Mouse (Mus musculus): ENCODE results near the gene Paqr5.

Paqr5 gene

DNA sequence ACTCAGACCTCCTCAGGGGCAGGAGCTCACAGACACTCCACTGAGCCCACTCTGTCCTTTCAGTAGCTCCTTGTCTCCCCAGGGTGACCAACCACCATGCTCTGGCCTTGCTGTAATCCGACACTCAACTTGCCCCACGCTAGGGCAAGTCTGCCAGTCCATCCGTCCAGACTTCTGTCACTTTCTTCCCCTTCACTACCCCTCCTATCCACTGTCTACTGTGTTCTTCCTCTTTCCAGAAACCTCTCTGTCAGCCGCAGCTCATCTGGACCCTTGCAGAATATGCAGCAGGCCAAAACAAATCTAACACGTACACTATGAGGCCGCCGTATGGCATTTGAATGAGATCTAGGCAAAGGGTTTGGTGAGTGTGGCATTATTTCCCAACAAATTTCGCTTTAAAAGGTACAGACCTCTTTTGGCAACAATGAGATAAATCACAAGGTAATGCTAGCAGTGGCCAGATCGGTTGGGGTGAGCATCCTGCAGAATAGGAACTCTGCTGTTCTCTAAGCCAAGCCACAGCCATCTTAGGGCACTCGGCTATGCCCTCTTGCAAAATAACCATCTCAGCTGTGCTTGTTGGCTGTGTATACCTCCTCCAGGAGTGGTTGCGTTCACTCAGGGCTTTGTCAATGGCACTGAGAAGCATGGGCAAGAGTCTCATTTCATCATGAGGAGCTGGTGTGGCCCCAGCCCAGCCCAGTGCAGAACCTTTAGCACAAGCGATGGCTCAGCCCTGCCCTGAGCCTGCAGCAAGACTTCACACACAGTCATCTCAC, 13.1 kb downstream of the Paqr5 start:
- DNase-seq (ENCODE audit: low spot score in 2 of 2) = no peak

DNA sequence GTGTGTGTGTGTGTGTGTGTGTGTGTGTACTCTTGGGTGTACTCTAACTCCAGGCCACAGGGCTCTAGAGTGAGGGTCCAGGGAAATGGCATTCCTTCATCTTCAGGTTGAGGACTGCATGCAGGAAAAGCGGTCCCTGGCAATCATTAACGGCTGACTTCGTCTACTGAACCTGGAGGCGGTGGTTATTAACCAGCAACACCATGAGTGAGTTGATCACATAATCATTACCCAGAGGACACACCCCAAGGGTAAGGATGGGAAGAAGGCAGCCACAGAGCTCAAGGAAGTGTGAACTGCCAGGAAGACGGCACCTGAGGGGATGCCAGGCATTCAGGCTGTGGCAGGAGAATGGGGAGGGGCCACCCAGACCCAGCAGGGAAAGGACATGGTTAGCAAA, 18.3 kb downstream of the Paqr5 start:
- DNase-seq (ENCODE audit: low spot score in 2 of 2) = no peak

DNA sequence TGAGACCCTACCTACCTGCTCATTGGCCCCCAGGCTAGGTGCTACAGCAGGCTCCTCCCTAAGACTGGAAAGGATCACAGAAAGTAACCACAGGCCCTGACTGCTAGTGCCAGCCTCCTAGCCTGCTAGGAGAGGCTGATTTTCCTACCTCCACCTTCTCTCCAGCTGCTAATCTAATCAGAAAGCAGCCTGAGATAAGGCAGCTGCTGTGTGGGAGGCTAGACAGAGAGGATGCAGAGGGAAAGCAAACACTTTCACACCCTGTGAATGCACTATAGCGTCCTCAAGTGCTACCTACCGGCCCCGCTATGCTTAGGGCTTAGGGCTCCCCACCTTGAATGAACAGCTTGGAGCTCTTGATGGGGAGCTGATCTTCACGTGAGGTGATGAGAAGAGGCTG, 19.6 kb downstream of the Paqr5 start:
- no peak for DNase-seq (ENCODE audit: low spot score in 2 of 2)

DNA sequence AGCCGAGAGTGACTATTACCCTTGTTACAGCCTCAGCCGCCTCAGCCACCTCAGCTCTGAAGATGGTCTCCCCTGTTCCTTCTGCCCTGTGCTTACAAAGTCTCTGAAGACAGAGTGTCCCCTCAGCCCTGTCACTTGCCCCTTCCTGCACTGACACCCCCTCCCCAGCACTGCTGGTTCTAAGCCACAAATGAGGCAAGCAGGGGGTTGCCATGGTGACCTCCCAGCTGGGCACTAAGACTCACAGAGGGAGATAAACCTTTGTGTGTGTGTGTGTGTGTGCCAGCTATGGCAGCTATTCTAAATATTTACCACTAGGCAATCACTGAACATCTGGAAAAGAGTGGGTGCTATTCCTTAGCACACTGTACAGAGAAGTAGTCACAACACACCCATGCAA, 23.0 kb downstream of the Paqr5 start:
- DNase-seq (ENCODE audit: low spot score in 2 of 2) = no peak

DNA sequence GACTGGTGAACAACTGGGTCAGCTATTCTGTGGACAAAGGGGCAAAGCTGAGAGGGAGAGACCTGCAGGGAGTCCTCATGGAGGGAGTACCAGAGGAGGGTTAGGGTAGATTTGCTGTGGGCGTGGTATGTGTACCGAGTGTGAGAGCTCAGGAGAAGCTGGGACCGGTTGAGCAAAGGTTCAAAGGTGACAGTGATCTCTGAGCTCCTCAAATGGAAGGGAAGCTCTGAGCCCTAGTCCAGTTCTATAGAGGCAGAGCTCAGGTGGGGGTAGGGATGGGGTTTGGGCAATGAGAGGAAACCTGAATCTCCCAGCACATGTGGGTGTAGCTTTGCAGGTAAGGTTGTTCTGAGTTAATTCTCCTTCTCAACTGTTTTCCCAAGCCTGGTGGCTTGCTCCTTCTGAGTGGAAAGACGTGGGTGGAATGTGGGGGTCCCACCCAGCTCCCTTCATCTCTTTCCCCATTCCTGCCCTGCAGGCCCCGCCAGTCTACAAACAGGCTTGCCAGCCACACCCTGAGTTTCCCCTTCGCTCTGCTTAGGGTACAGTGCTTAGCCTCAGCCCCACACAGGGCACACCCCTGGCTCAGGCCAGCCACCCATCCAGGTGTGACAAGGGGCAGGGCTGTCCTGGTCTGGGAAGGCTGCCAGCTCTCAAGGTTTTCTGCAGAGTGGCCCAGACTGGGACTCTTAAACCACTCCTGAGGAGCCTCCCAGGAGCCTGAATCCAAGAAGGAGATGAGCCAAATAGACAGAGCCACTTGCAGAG, 26.8 kb downstream of the Paqr5 start:
- DNase-seq (ENCODE audit: low spot score in 2 of 2) = no peak

DNA sequence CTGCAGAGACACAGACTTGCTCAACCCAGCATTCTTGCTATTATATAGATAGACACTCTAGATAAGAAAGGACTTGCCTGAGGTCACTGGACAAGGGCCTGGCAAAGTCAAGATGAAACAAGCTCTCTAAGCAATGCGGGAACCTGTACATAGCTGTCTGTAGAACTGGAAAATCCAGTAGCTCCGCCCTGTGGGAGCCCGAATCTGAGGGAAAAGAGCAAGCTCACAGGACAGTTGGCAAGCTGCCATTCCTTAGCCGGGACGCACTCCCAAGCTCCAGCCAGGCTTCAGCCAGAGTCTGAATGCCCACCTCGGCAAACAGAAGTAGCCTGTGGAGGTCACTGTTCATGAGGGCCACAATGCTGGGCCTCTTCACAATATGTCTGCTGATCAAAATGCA, 28.8 kb downstream of the Paqr5 start:
- no peak for DNase-seq (ENCODE audit: low spot score in 2 of 2)

DNA sequence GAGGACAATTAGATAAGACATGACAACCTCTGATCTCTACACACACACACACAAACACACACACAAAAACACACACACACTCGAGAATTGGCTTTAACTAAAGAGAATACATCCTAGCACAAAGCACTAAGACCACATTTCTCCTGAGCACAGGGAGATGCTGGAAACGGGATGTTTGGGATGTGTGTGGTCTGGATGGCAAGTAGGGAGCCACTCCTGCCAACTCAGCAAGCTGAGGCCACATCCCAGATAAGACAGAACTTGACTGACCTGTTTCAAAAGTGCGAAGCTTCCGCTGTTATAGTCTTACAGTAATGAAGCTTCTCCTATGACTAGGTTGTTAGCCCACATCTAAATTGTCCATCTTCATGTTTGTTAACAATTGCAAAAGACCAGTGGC, 35.5 kb downstream of the Paqr5 start:
- DNase-seq (ENCODE audit: low spot score in 2 of 2) = no peak

DNA sequence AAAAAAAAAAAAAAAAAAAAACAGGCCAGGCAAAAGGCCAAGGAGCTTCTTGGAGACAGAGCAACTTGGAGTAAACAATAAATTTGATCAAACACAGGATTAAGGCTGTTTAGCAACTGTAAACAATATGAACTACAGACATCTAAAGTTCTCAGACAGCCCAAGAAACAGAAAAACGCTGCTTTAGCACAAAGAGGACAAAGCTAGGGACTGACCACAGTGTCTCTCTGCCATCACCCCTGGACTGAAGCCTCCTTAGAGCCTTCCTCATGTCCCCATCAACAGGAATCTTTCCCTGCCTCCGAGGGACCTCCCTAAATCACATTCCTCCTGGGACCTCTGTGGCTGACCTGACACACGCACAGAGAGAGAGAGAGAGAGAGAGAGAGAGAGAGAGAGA, 35.9 kb downstream of the Paqr5 start:
- DNase-seq (ENCODE audit: low spot score in 2 of 2) = no peak

DNA sequence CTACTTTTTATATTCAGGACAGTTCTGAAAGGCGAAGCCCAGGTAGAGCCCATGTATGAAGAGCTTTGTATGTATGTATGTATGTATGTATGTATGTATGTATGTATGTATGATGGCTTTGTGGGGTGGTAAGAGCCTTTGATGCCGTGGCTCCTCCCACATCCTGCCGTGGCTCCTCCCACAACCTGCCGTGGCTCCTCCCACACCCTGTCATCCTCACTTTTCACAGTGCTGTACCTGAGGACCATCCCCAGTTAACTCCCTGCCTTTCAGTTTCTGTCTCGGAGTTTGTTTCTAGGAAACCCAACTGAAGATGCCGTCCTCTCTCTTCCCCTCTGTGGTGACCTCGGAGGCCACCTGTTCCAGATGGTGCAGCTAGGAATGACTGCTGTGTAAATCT, 40.6 kb downstream of the Paqr5 start:
- DNase-seq (ENCODE audit: low spot score in 2 of 2) = no peak

DNA sequence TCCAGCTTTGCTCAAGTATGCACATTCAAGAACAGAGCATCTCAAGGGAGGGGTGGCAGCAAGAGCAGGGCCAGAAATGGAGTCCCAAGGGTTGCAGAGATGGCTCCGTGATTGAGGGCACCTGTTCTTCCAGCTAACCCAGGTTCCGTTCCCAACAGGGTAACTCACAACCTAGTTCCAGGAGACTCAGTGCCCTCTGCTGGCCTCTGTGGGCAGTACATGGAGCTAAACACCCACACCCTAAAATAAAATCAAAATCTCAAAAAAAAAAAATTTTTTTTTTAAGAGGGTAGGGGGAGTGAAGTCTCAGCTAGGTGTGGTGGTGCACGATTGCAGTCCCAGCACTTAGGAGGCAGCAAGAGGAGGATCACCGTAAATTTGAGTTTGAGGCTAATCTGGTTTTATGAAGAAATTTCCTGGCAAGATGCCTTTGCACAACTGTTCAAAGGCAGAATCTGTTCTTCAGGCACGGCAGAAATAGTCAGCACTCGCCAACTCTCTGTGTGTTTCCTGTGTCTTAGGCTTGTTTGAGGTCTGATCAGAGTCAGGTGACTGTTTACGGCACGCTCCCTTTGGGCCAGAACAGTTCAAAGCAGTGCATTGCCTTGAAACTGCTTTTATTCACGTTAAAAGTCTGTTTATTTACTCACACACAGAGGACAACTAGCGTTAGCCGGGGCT, 41.3 kb downstream of the Paqr5 start:
- peak; percentile 40 to 52 for DNase-seq (ENCODE audit: low spot score in 2 of 2)

DNA sequence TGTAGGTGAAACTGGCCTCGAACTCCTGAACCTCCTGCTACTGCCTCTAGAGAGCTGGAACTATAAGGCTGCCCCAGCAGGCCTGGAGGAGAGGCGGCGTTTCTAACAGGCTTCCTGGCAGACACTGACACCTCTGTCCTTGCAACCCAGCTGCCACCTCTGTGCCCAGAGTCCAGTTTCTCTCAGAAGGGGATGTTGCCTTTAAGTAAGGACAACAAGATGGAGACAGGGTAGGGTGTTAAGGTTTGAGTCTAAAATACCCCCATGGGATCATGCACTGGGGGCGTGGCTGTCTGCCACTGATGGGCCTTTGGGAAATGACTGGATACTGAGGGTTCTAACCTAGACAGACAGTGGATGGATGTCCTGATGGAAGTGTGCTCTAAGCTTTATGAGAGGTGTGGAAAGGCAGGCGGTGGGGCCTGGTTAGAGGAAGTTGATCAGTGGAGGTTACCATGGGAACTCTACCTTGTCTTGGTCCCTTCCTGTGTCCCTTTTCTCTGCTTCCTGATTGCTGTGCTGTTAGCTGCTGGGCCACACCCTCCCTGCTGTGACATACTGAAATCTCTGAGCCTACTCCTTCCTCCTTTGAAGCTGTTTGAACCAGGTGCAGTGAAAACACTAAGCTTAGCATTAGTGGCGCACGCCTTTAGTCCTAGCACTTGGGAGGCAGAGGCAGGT, 43.6 kb downstream of the Paqr5 start:
- peak in 1 of 2 experiments; percentile 13 for DNase-seq (ENCODE audit: low spot score in 2 of 2)

DNA sequence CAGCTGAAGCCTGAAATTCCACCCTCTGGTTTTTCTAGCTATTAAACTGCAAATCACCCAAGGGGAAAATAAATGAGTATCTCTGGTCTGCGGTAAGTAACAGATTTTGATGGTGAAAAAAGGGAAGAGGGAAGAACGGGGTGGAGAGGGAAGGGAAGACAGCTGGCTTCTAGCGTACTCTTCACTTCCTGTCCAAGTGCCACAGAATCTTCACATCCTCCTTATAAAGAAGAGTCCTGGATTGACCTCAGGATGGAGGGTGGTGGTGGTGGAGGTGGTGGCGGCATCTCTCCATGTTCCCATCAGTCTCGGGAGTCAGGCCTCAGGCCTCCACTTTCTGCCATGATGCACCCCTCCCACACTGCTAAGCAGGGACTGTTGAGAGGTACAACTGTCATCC, 44.8 kb downstream of the Paqr5 start:
- no peak for DNase-seq (ENCODE audit: low spot score in 2 of 2)

DNA sequence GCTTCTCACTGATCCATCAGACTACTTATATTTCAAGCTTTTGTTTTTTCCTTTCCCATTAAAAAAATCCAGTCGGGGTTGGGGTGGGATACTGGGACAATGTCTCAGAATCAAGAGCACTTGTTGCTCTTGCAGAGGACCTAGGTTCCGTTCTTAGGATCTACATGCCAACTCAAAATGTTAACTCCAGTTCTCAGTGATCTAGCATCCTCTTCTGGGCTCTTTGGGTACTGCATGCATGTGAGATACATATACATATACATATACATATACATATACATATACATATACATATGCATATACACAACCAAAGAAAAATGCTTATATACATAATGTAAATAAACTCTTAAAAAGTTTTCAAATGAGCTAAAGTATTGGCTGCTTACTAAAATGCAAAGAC, 46.7 kb downstream of the Paqr5 start:
- DNase-seq (ENCODE audit: low spot score in 2 of 2) = no peak

DNA sequence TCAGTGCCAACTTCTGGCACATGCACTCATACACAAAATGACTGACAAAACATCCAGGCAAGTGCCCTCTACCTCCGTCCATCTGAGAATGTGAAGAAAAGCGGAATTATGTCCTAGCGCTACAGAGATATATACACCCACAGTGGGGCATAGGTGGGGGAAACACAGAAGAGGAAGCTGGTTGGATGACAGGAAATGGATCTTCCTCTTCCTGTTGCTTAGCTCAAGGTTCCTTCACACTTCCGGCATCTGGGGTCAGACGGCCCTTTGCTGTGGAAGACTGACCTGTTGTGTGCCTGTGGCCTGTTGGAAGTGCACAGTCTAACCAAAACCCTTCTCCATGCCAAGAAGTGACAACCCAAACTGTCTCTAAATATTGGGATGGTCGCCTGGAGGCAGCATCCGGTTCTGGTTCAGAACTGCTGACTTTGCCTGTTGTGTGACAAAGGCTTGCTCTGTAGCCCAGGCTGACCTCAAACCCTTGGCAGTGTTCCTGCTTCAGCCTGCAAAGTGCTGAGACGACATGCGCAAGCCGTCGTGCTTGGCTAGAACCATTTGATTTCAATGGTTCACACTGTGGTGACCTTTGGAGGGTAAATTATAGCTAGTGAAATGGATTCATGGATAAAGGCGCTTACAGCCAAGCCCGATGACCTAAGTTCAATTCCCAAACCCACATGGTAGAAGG, 49.3 kb downstream of the Paqr5 start:
- no peak for DNase-seq (ENCODE audit: low spot score in 2 of 2)

DNA sequence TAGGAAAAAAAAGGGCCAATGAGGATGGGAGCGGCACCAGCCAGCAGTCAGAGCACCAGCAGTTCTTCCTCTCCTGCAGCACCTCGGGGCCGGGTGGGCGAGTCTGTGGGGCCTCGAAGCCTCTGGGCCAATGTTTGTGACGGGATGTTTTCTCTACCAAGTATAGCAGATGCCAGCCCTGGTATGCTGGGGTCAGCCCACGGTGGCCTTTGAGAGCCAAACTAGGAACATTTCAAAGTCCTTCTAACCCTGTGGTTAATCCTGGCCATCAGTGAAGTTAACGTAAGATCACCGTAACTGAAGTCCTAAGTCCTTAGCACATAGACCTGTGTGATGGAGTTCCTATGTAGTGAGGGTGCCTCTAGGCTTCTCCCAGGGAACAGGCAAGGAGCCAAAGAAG, 54.6 kb downstream of the Paqr5 start:
- no peak for DNase-seq (ENCODE audit: low spot score in 2 of 2)

DNA sequence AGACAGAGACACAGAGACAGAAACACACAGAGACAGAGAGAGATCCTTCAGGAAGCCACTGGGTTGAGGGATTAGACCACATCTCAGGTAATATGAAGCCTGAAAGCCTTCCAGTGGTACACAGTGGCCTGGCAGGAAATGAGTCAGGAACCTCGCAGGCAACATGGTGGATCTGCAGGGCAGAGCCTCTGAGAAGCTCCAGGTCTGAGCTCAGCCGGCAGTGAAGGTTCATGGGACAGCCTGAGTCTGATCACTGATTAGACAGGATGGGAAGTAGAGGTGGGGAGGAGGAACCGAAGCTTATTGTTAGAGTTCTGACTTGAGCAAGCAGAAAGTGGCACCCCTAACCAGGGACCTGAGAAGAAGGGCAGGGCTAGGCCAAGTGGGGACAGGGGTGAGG, 55.6 kb downstream of the Paqr5 start:
- no peak for DNase-seq (ENCODE audit: low spot score in 2 of 2)

DNA sequence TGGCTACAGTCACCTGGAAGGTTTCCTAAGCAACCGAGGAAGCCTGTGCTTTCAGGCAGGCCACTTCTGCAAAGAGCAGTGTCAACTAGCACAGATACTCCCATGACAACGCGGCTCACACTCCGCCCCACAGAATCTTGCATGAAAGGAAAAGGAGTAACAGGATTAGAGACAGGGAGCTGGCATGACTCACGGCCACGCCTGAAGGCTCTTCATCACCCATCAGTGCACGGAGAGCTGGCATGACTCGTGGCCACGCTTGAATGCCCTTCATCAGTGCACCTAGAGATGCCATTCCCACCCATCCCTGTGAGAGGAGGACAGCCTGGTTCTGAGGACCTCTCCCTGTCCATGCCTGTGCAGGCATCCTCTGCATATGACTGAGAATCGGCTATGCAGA, 59.3 kb downstream of the Paqr5 start:
- DNase-seq (ENCODE audit: low spot score in 2 of 2) = no peak

DNA sequence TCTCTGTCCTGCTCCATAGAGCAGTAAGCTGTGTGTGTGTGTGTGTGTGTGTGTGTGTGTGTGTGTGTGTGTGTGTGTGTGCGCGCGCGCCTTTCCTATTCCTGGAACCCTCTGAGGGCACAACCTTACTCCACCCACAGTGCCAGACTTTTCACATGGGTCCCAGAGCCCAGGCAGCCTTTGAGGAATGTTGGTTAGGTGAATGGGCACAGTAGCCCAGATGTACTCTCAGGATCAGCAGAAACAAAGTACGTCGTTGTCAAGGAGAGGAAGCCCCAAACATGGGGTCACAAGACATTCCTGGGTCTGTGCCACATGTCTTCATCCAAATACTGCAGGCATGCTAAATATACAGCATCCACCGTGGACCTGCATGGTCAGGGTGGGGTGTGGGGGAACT, 60.7 kb downstream of the Paqr5 start:
- DNase-seq (ENCODE audit: low spot score in 2 of 2) = no peak

DNA sequence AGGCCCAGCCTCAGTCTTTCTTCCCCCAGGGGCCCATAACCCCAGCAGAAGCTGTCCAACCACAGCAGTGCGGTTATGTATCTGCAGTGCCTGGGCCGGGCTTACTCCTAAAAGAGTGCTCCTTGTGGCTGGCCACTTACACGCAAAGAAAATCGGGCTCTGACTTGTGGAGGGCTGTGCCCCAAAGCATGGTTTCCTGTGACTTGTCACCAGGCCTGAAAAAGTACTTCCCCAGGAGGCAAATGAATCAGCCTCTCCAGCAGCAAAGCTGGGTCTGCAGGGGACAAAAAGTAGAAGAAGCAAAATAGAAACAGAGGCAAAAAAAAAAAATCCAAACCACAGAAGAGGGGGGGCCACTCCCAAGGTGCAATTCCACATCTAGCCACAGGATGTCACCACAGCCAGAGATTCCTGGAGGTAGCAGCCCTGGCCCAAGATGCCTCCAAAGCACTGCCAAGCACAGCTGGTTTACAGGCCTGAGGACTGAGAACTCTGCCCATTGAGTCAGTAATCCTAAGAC, 61.2 kb downstream of the Paqr5 start:
- DNase-seq (ENCODE audit: low spot score in 2 of 2) = peak; percentile 49 to 68

DNA sequence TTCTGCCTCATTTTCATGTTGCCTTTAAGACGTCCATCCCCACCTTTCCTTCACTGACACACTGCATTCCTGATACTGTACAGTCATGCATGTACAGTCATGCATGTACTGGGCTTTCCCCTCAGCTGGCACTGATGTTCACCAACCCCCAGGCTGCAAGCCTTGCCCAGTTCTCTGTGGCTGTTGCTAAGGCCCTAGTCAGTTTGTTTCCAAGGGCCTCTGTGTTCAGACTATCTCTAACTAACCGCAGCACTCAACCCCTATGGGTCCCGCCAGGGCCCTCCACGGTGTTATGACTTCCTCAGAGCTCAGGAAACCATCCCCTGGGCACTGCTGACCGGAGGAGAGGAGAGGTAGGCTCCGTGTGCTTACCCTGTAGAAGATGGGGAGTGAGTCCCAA, 63.3 kb downstream of the Paqr5 start:
- no peak for DNase-seq (ENCODE audit: low spot score in 2 of 2)

DNA sequence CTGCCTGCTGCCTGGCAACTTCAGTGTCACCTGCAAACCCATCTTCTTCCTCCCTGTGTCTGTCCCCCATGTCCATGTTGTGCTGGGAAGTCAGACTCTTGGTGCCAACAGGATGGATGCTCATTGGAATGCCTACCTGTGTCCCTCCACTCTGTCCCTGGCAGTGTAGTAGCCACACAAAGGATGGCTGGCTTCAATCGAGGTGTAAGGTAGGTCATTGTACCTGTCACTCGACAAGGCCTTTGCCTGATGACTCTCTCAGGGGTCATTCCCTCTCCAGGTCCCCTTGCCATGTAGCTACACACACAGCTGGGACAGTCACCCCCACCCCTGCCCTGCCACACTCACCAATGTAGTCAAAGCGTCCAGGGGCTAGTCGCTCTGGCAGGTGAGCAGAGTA, 65.5 kb downstream of the Paqr5 start:
- DNase-seq (ENCODE audit: low spot score in 2 of 2) = no peak

All from spleen, postnatal 14 days (tissue).